Mouse (Mus musculus) forebrain, embryonic 11.5 days (tissue): Measurements from ENCODE around the gene Fbxl2. TPM values are rescaled to one million over a fixed set of nuclear protein-coding genes. Genes with fewer than 3 reads are reported as not detected.

Experiments
- ATAC-seq: fragments of 200-750 bp; cut with Nextera tagmentation; replicated peaks from 2 replicates; pipeline ENCODE4 v1.8.0; 2017; ENCODE audit warnings: moderate TSS enrichment; ENCODE audit not compliant: low FRiP score
- DNase-seq: peaks from one replicate; pipeline ENCODE4 v3.0.0-alpha.2; 2017; ENCODE audit warnings: low spot score
- H3K27ac ChIP-seq: fragments of 300-500 bp; sonication (generic); 2 replicates; pipeline ENCODE4 v1.5.1; 2014; ENCODE audit warnings: low read depth, low read length
- H3K27me3 ChIP-seq: fragments of 300-500 bp; sonication (generic); 2 replicates; pipeline ENCODE4 v1.6.1; 2014; ENCODE audit warnings: mild to moderate bottlenecking, low read length, mixed read lengths; ENCODE audit not compliant: control insufficient read depth, insufficient read depth
- H3K36me3 ChIP-seq: fragments of 300-500 bp; sonication (generic); 2 replicates; pipeline ENCODE4 v1.6.1; 2014; ENCODE audit warnings: mild to moderate bottlenecking, low read length, moderate library complexity, mixed read lengths; ENCODE audit not compliant: control insufficient read depth, insufficient read depth
- H3K4me1 ChIP-seq: fragments of 300-500 bp; sonication (generic); replicated peaks from 2 replicates; pipeline ENCODE4 v1.6.1; 2014; ENCODE audit warnings: low read length, mixed read lengths; ENCODE audit not compliant: control insufficient read depth, insufficient read depth
- H3K4me2 ChIP-seq: fragments of 300-500 bp; sonication (generic); 2 replicates; pipeline ENCODE4 v1.6.1; 2014; ENCODE audit warnings: low read depth, mild to moderate bottlenecking, low read length, moderate library complexity, mixed read lengths; ENCODE audit not compliant: severe bottlenecking
- H3K4me3 ChIP-seq: fragments of 300-500 bp; sonication (generic); 2 replicates; pipeline ENCODE4 v1.5.1; 2014; ENCODE audit warnings: low read depth, low read length
- H3K9ac ChIP-seq: fragments of 300-500 bp; sonication (generic); 2 replicates; pipeline ENCODE4 v1.6.1; 2014; ENCODE audit warnings: low read length
- H3K9me3 ChIP-seq: fragments of 300-500 bp; sonication (generic); 2 replicates; pipeline ENCODE4 v1.6.1; 2016; ENCODE audit warnings: low read length, mixed read lengths; ENCODE audit not compliant: control insufficient read depth
- WGBS: fragments of 180-500 bp; shearing (Covaris S2); extraction: QIAGEN DNeasy Blood & Tissue Kit; methylation state at CpG from one replicate; pipeline ENCODE4 v1.1.7; 2014; 5-methylcytosine and 5-hydroxymethylcytosine counted together
- polyA plus RNA-seq: library from polyadenylated mRNA; unstranded; fragments of >200 nt; fragmentation: Nextera tagmentation; extraction: Ambion mirVana; gene quantifications from 2 replicates; pipeline ENCODE4 v1.2.1, GENCODE M21; 2014

The Fbxl2 gene
- polyA plus RNA-seq, 1 experiment from 2014 or later, result 8.4 TPM

GRCm38 (mm10) chr9:113984946-113985620 lies 60.9 kb downstream of the Fbxl2 start:
- Histone ChIP-seq H3K4me3 (no peak overlapping the region), H3K9me3 (no peaks in the 10 kb centered on the region), H3K27me3 (no peaks in the 10 kb centered on the region), H3K4me1 (no peaks in the 10 kb centered on the region), H3K36me3 (no peaks in the 10 kb centered on the region), H3K27ac (no peak overlapping the region), H3K4me2 (no peak overlapping the region), H3K9ac (no peak overlapping the region)
- ATAC-seq, result no peak
- no peak for DNase-seq
- WGBS, result 88% methylated on average over 13 of the region's 13 CpGs

- Histone ChIP-seq H3K9me3 (no peaks in the 10 kb centered on the region), H3K4me2 (no peak overlapping the region), H3K36me3 (no peaks in the 10 kb centered on the region; the same call in 1 of the 2 replicates), H3K27me3 (no peaks in the 10 kb centered on the region), H3K4me3 (no peak overlapping the region), H3K27ac (no peak overlapping the region), H3K9ac (no peak overlapping the region), H3K4me1 (no peaks in the 10 kb centered on the region)
- DNase-seq (no peak), ATAC-seq (no peak)
- 89% methylated on average over 11 of the region's 11 CpGs for WGBS
These were observed 62.9 kb downstream of the Fbxl2 start for GRCm38 (mm10) chr9:113982883-113983670.

- DNase-seq (no peak), ATAC-seq (no peak)
- no peaks in the 10 kb centered on the region for H3K27me3 ChIP-seq
- 91% methylated on average over 2 of the region's 2 CpGs for WGBS
- no peak overlapping the region for H3K4me2 ChIP-seq
- H3K9me3 ChIP-seq, result no peaks in the 10 kb centered on the region
- no peaks in the 10 kb centered on the region; the same call in 1 of the 2 replicates for H3K36me3 ChIP-seq
- no peaks in the 10 kb centered on the region for H3K4me1 ChIP-seq
- no peak overlapping the region for H3K9ac ChIP-seq
- H3K27ac ChIP-seq, result no peak overlapping the region
- H3K4me3 ChIP-seq, result no peak overlapping the region
These were observed 63.5 kb downstream of the Fbxl2 start for GRCm38 (mm10) chr9:113982451-113982850.

GRCm38 (mm10) chr9:113981099-113981880 lies 64.7 kb downstream of the Fbxl2 start:
- no peak overlapping the region for H3K4me2 ChIP-seq
- H3K9me3 ChIP-seq, result no peaks in the 10 kb centered on the region
- 78% methylated on average over 16 of the region's 16 CpGs for WGBS
- H3K27ac ChIP-seq, result no peak overlapping the region
- H3K4me1 ChIP-seq, result no peaks in the 10 kb centered on the region
- no peak for DNase-seq
- H3K27me3 ChIP-seq, result no peaks in the 10 kb centered on the region
- no peak overlapping the region for H3K4me3 ChIP-seq
- H3K9ac ChIP-seq, result no peak overlapping the region
- peaks cover 5% of the 10 kb centered on the region; the same call in 1 of the 2 replicates for H3K36me3 ChIP-seq
- ATAC-seq, result no peak

- DNase-seq (no peak), ATAC-seq (no peak)
- Histone ChIP-seq H3K36me3 (peaks cover 8% of the 10 kb centered on the region), H3K4me1 (no peaks in the 10 kb centered on the region), H3K27me3 (no peaks in the 10 kb centered on the region), H3K27ac (no peak overlapping the region), H3K9ac (no peak overlapping the region), H3K9me3 (no peaks in the 10 kb centered on the region), H3K4me2 (no peak overlapping the region), H3K4me3 (no peak overlapping the region)
- 95% methylated on average over 13 of the region's 13 CpGs for WGBS
These were observed 66.6 kb downstream of the Fbxl2 start for GRCm38 (mm10) chr9:113979356-113979755.

- H3K36me3 ChIP-seq, result peaks cover 11% of the 10 kb centered on the region
- no peak overlapping the region for H3K27ac ChIP-seq
- H3K4me3 ChIP-seq, result no peak overlapping the region
- no peaks in the 10 kb centered on the region for H3K27me3 ChIP-seq
- H3K4me1 ChIP-seq, result no peaks in the 10 kb centered on the region
- H3K9me3 ChIP-seq, result no peaks in the 10 kb centered on the region
- DNase-seq, result no peak
- H3K9ac ChIP-seq, result no peak overlapping the region
- no peak overlapping the region for H3K4me2 ChIP-seq
- 86% methylated on average over 7 of the region's 7 CpGs for WGBS
- ATAC-seq, result 0 out of 2 replicates have a peak, but pooled peaks have one; percentile 10
These were observed 67.3 kb downstream of the Fbxl2 start for GRCm38 (mm10) chr9:113978656-113979055.

GRCm38 (mm10) chr9:113977225-113977840 lies 68.7 kb downstream of the Fbxl2 start:
- H3K4me2 ChIP-seq, result no peak overlapping the region
- no peaks in the 10 kb centered on the region for H3K27me3 ChIP-seq
- DNase-seq (no peak), ATAC-seq (no peak)
- H3K9me3 ChIP-seq, result no peaks in the 10 kb centered on the region
- no peak overlapping the region for H3K27ac ChIP-seq
- H3K9ac ChIP-seq, result no peak overlapping the region
- 80% methylated on average over 11 of the region's 11 CpGs for WGBS
- no peaks in the 10 kb centered on the region for H3K4me1 ChIP-seq
- H3K36me3 ChIP-seq, result peaks cover 11% of the 10 kb centered on the region
- no peak overlapping the region for H3K4me3 ChIP-seq

GRCm38 (mm10) chr9:113976264-113976663 lies 69.7 kb downstream of the Fbxl2 start:
- Histone ChIP-seq H3K27ac (no peak overlapping the region), H3K27me3 (no peaks in the 10 kb centered on the region), H3K4me3 (no peak overlapping the region), H3K36me3 (peaks cover 11% of the 10 kb centered on the region), H3K4me2 (no peak overlapping the region), H3K9ac (no peak overlapping the region), H3K9me3 (no peaks in the 10 kb centered on the region), H3K4me1 (no peaks in the 10 kb centered on the region)
- ATAC-seq (no peak), DNase-seq (no peak)
- WGBS, result 96% methylated on average over 10 of the region's 10 CpGs
